Mouse (Mus musculus): ENCODE measurements around the gene Slc9a1. TPM values are rescaled to one million over a fixed set of nuclear protein-coding genes. Genes with fewer than 3 reads are reported as not detected.

Gene Slc9a1
- polyA plus RNA-seq, 1 experiment, result 49.5 TPM

- TF ChIP-seq CTCF (IDR thresholded peaks at IDR 0.05; ENCODE audit: borderline replicate concordance, insufficient read depth, low read depth, low read length) (no peak), POLR2A (IDR thresholded peaks at IDR 0.05; ENCODE audit: borderline replicate concordance, insufficient read depth, low read length) (no peak)
- Histone ChIP-seq H3K4me3 (replicated peaks; ENCODE audit: insufficient read depth, low read depth, low read length) (no peak overlapping the region), H3K27me3 (ENCODE audit: control insufficient read depth, insufficient read depth, low read length) (no peaks in the 10 kb centered on the region), H3K27ac (ENCODE audit: insufficient read depth, low read length) (no peak overlapping the region; the same call in 1 of the 2 replicates), H3K4me1 (ENCODE audit: control insufficient read depth, insufficient read depth, low read length) (peaks cover 28% of the 10 kb centered on the region)
- peak in 1 of 2 experiments; percentile 36 for DNase-seq
- 63% methylated on average over 10 of the region's 10 CpGs for WGBS
Observed at GRCm38 (mm10) chr4:133375812-133376577, 6.5 kb downstream of the Slc9a1 start.

- Histone ChIP-seq H3K27me3 (ENCODE audit: control insufficient read depth, insufficient read depth, low read length) (no peaks in the 10 kb centered on the region), H3K27ac (ENCODE audit: insufficient read depth, low read length) (peak overlapping the region; percentile 79), H3K4me1 (ENCODE audit: control insufficient read depth, insufficient read depth, low read length) (peaks cover 27% of the 10 kb centered on the region), H3K4me3 (replicated peaks; ENCODE audit: insufficient read depth, low read depth, low read length) (no peak overlapping the region)
- TF ChIP-seq CTCF (IDR thresholded peaks at IDR 0.05; ENCODE audit: borderline replicate concordance, insufficient read depth, low read depth, low read length) (no peak), POLR2A (IDR thresholded peaks at IDR 0.05; ENCODE audit: borderline replicate concordance, insufficient read depth, low read length) (no peak)
- whole genome bisulfite sequencing, result 9% methylated on average over 13 of the region's 13 CpGs
- DNase-seq, result peak; percentile 54 to 73
Observed at GRCm38 (mm10) chr4:133378236-133379045, 8.9 kb downstream of the Slc9a1 start.

- H3K27ac ChIP-seq (ENCODE audit: insufficient read depth, low read length), result no peak overlapping the region
- 38% methylated on average over 5 of the region's 5 CpGs for WGBS
Observed at GRCm38 (mm10) chr4:133379046-133379347, 9.5 kb downstream of the Slc9a1 start.

DNA sequence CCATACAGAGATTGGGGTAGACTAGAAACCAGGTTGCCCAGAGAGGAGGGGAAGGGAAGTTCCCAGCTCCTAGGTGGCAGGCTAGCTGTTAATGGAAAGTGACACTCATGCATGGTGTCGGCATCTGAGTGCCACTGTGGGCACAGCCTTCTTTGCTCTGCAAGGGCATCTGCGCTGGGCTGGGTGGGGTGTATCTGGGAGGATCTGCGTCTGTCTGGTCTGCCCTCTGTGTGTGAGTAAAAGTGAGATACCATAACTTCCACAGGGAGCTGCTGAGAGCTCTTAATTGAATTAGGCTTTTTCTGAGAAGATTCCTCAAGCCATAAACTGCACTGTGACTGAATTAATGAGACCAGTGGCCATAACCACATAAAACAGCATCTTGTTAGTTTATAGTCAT lies 10.4 kb downstream of the Slc9a1 start:
- no peak for DNase-seq
- H3K4me3 ChIP-seq (replicated peaks; ENCODE audit: insufficient read depth, low read depth, low read length), result no peak overlapping the region
- TF ChIP-seq POLR2A (IDR thresholded peaks at IDR 0.05; ENCODE audit: borderline replicate concordance, insufficient read depth, low read length) (no peak), CTCF (IDR thresholded peaks at IDR 0.05; ENCODE audit: borderline replicate concordance, insufficient read depth, low read depth, low read length) (no peak)
- WGBS, result 63% methylated on average over 3 of the region's 3 CpGs
- H3K27me3 ChIP-seq (ENCODE audit: control insufficient read depth, insufficient read depth, low read length), result no peaks in the 10 kb centered on the region
- H3K27ac ChIP-seq (ENCODE audit: insufficient read depth, low read length), result no peak overlapping the region
- H3K4me1 ChIP-seq (ENCODE audit: control insufficient read depth, insufficient read depth, low read length), result peaks cover 25% of the 10 kb centered on the region

More at GRCm38 (mm10) chr4:133379046-133379347, 9.5 kb downstream of the Slc9a1 start:
- TF ChIP-seq CTCF (IDR thresholded peaks at IDR 0.05; ENCODE audit: borderline replicate concordance, insufficient read depth, low read depth, low read length) (no peak), POLR2A (IDR thresholded peaks at IDR 0.05; ENCODE audit: borderline replicate concordance, insufficient read depth, low read length) (no peak)
- no peaks in the 10 kb centered on the region for H3K27me3 ChIP-seq (ENCODE audit: control insufficient read depth, insufficient read depth, low read length)
- peak in 1 of 2 experiments; percentile 33 for DNase-seq
- H3K4me1 ChIP-seq (ENCODE audit: control insufficient read depth, insufficient read depth, low read length), result peaks cover 25% of the 10 kb centered on the region
- H3K4me3 ChIP-seq (replicated peaks; ENCODE audit: insufficient read depth, low read depth, low read length), result no peak overlapping the region

DNA sequence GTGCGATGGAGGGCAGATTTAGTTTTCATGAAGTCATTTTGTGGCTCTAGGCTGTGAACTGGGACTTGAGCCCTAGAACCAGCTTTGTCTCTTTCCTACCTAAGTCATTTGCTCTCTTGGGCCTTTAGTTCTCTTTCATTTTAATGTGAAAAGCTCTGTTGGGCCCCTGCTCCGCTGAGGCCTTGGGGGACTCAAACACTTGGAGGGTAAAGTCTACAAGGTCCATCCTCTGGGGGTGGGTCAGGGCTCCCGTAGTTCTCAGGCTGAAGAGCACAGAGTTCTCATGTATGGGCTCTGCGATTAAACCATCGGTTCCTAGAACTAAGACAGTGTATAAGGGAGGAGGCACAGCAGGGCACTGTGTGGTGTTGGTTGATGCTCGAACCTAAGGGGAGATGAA lies 11.0 kb downstream of the Slc9a1 start:
- WGBS, result 77% methylated on average over 6 of the region's 6 CpGs
- no peak overlapping the region for H3K27ac ChIP-seq (ENCODE audit: insufficient read depth, low read length)
- DNase-seq, result peak in 1 of 2 experiments; percentile 0
- H3K27me3 ChIP-seq (ENCODE audit: control insufficient read depth, insufficient read depth, low read length), result no peaks in the 10 kb centered on the region
- H3K4me1 ChIP-seq (ENCODE audit: control insufficient read depth, insufficient read depth, low read length), result peaks cover 25% of the 10 kb centered on the region
- no peak overlapping the region for H3K4me3 ChIP-seq (replicated peaks; ENCODE audit: insufficient read depth, low read depth, low read length)
- TF ChIP-seq POLR2A (IDR thresholded peaks at IDR 0.05; ENCODE audit: borderline replicate concordance, insufficient read depth, low read length), result no peak
- no peak for TF ChIP-seq CTCF (IDR thresholded peaks at IDR 0.05; ENCODE audit: borderline replicate concordance, insufficient read depth, low read depth, low read length)

GRCm38 (mm10) chr4:133381141-133381540 lies 11.6 kb downstream of the Slc9a1 start:
- DNase-seq, result peak in 1 of 2 experiments; percentile 0
- H3K4me3 ChIP-seq (replicated peaks; ENCODE audit: insufficient read depth, low read depth, low read length), result no peak overlapping the region
- 76% methylated on average over 8 of the region's 8 CpGs for WGBS
- TF ChIP-seq POLR2A (IDR thresholded peaks at IDR 0.05; ENCODE audit: borderline replicate concordance, insufficient read depth, low read length) (no peak), CTCF (IDR thresholded peaks at IDR 0.05; ENCODE audit: borderline replicate concordance, insufficient read depth, low read depth, low read length) (no peak)
- H3K27me3 ChIP-seq (ENCODE audit: control insufficient read depth, insufficient read depth, low read length), result no peaks in the 10 kb centered on the region
- H3K4me1 ChIP-seq (ENCODE audit: control insufficient read depth, insufficient read depth, low read length), result peaks cover 26% of the 10 kb centered on the region
- no peak overlapping the region for H3K27ac ChIP-seq (ENCODE audit: insufficient read depth, low read length)

GRCm38 (mm10) chr4:133386061-133386797 lies 16.7 kb downstream of the Slc9a1 start:
- H3K27ac ChIP-seq (ENCODE audit: insufficient read depth, low read length), result no peak overlapping the region
- H3K4me3 ChIP-seq (replicated peaks; ENCODE audit: insufficient read depth, low read depth, low read length), result no peak overlapping the region
- peaks cover 24% of the 10 kb centered on the region for H3K4me1 ChIP-seq (ENCODE audit: control insufficient read depth, insufficient read depth, low read length)
- TF ChIP-seq CTCF (IDR thresholded peaks at IDR 0.05; ENCODE audit: borderline replicate concordance, insufficient read depth, low read depth, low read length) (no peak), POLR2A (IDR thresholded peaks at IDR 0.05; ENCODE audit: borderline replicate concordance, insufficient read depth, low read length) (no peak)
- WGBS, result 73% methylated on average over 7 of the region's 7 CpGs
- no peak for DNase-seq
- H3K27me3 ChIP-seq (ENCODE audit: control insufficient read depth, insufficient read depth, low read length), result no peaks in the 10 kb centered on the region
